Mouse (Mus musculus) sigmoid colon, adult 10 weeks (tissue): ENCODE measurements around the gene Efna5. TPM values are rescaled to one million over a fixed set of nuclear protein-coding genes. Genes with fewer than 3 reads are reported as not detected.

Experiments used
- polyA plus RNA-seq: library from polyadenylated mRNA; stranded (reverse); fragments of 350-450 nt; fragmentation: Illumina TruSeq; extraction: RNeasy Lipid Tissue Mini Kit (QIAGEN cat#74804); gene quantifications from one replicate; pipeline ENCODE4 v1.2.3, GENCODE M21; 2014; ENCODE audit warnings: low read depth, low replicate concordance

The Efna5 gene
- 5.7 TPM for polyA plus RNA-seq

DNA sequence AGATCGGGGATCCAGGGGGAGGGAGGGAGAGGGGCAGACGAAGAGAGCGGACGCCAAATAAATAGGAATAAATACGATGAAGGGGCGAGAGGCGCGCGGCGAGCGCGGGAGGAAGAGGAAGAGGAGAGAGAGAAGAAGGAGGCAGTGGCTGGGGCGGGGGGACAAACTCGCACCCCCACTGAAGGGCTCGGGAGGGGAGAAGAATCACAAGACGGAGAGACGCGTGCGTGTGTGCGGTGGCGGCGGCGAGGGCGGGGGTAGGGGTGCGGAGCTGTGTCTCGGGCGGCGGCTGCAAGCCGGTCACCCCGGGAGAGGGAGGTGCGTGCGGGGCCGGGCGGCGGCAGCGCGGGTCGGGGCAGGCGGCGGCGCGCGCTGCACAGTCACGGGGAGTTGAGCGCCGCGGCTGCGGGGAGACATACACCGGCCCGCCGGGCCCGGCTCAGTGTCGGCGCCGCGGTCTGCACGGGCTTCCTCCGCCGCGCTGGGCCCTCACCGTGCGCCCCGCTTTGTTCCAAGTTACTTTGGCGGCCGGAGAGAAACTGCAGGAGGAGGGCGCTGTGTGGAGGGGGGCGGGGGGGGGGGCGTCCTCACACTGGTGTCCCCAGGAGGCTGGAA is at the start of gene Efna5:
Gene Efna5, minus strand, starts transcription at position 142 of the 615 bp plus-strand sequence.

